Mouse (Mus musculus) fat pad, adult 2 months (tissue): ENCODE measurements around the gene Arhgef10l.

Experiments used
- DNase-seq: peaks from one replicate; pipeline ENCODE4 v3.0.0-alpha.2; 2011; ENCODE audit warnings: low read depth, low spot score; ENCODE audit errors: extremely low read depth

Arhgef10l gene

DNA sequence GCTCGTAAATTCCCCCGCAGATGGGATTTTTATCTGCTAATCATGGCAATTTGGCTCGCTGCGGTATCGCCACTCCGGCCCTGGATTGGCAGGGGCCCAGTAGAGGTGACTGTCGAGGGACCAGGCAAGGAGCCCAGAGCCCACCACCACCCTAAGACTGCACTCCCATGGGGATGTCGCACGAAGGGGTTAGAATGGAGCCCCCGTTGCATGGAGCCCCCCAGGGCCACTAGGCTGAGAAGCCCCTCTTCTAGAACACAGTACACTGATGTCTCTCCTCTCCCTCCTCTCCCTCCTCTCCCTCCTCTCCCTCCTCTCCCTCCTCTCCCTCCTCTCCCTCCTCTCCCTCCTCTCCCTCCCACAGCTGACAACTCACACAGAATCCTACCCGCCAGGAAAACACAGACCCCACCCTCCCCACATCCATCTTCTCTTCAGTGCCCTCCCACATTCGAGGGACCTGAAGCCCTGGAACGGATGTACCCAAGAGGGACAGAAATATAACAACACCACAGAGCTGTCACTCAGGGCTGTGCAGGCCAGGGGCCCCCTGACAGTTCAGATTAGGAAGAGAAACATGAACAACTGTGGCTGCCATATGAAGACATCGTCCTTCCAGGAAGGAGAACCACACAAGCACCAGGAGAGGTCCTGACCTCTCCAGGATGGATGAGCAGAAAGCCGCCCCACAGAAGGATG, 185.3 kb downstream of the Arhgef10l start:
- DNase-seq: no peak

- no peak for DNase-seq
Measured at GRCm38 (mm10) chr4:140475194-140475593, 190.6 kb downstream of the Arhgef10l start.

DNA sequence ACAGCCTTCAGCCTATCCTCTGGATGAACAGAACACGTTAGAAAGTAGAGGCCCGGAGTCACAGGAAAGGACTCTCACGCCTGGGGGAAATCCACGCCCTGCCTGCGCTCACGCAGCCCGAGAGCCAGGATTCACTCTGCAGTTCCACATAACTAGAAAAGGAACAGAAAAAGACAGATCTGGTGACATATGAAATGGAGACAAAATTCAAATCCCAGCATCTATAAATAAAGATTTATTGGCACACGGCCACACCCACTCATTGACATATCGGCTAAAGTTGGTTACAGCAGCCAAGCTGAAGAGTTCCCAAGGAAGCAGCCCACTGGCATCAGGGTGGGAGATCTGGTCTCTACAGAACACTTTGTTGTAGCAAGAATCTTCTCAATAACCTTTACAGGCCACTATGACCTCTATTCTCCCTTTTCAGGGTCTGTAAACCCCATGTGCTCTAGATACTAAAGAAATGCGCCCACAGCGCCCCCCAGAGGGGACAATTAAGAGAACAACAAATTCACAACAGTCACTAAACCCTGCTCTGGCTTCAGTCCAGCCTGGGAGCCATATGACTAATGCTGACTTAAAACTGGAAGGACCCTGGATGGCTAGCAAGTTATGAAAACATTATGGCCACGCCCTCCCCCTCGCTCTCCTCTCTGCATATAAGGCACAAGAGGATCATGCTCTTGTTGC, 195.9 kb downstream of the Arhgef10l start:
- DNase-seq: no peak

DNA sequence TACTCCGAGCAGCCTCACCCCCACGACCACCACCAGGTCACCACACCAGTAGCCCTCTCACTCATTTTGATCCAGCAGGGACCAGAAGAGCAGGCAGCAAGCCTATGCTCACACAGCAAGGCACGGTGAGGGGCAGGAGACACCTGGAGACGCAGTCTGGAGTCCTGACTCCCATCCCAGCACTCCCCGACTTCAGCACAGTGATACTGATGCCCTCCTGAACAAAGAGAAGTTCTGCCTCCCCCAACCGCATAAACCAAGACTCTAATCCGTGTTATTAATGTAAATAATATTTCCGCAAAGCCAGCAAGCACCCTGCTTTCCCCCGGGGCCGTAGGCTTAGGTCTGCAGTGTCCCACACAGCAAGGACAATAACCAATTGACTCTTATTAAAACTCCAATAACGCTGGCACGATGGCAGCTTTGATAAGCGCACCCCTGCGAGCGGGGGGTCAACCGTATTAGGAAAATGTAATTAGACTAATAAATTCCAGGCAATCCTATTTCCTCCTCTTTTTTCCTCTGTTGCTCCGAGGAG, 198.5 kb downstream of the Arhgef10l start:
- no peak for DNase-seq
